Mouse (Mus musculus): ENCODE data around the gene Bfar.

DNA sequence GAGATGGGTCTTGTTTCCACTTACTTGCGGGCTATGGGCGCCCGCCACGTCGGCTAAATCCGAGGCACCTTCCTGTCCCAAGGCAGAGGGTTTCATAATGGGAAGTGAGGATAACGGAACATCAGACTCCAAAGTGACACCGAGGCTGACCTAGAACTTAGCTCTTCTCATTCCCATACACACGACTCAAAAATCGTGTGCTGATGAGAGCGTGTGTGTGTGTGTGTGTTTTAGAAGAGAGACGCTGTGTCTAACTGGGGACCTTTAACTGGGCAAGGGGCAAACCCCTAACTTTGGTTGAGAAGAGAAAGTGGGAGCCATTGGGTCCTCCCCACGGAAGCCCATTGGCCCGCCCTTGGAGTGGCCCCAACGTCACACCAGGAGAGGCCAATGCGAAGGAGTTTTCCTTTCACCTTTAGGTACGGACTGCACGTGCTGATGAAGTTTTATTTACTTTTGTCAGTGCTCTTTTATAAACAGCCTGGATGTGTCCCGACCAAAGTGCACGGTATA, 784 bp downstream of the Bfar start:
- TF ChIP-seq CTCF (IDR thresholded peaks at IDR 0.05; ENCODE audit: control insufficient read depth, insufficient read depth, insufficient read length) (no peak), MYOD1 (IDR thresholded peaks at IDR 0.05; ENCODE audit: control insufficient read depth, insufficient read length, low read depth) (no peak), MYOG (IDR thresholded peaks at IDR 0.05; ENCODE audit: control insufficient read depth, extremely low read depth, insufficient read length) (no peak)

Data from C2C12 (cell line).